Mouse (Mus musculus) myocyte (in vitro differentiated cells): ENCODE measurements around the gene Tpcn2. TPM values are rescaled to one million over a fixed set of nuclear protein-coding genes. Genes with fewer than 3 reads are reported as not detected.
A peak's percentile ranks its signal among the peaks of the same experiment; 100 is the strongest.

ENCODE experiments used
- H3K27me3 ChIP-seq: one replicate; pipeline ENCODE4 v1.6.1; 2011; ENCODE audit not compliant: control insufficient read depth, insufficient read depth, insufficient read length
- H3K36me3 ChIP-seq: one replicate; pipeline ENCODE4 v1.6.1; 2011; ENCODE audit not compliant: control insufficient read depth, insufficient read depth
- H3K4me2 ChIP-seq: one replicate; pipeline ENCODE4 v1.6.1; 2011; ENCODE audit warnings: low read depth, control low read depth
- H3K4me3 ChIP-seq: one replicate; pipeline ENCODE4 v1.5.1; 2011; ENCODE audit warnings: mild to moderate bottlenecking, control low read depth, moderate library complexity
- H3K79me2 ChIP-seq: one replicate; pipeline ENCODE4 v1.6.1; 2011; ENCODE audit not compliant: control insufficient read depth, insufficient read depth
- H3ac ChIP-seq: one replicate; pipeline ENCODE4 v1.6.1; 2011; ENCODE audit not compliant: control insufficient read depth, insufficient read length
- CEBPB ChIP-seq: IDR thresholded peaks from 2 replicates; pipeline ENCODE4 v1.6.1; 2011; ENCODE audit warnings: mild to moderate bottlenecking, moderate library complexity; ENCODE audit not compliant: poor library complexity, insufficient read depth, severe bottlenecking
- E2F4 ChIP-seq: IDR thresholded peaks from one replicate; pipeline ENCODE4 v1.6.1; 2011; ENCODE audit warnings: mild to moderate bottlenecking, control low read depth, moderate library complexity; ENCODE audit not compliant: insufficient read depth
- MAX ChIP-seq: IDR thresholded peaks from one replicate; pipeline ENCODE4 v1.6.1; 2011; ENCODE audit warnings: low read depth, mild to moderate bottlenecking, control low read depth
- MYOD1 ChIP-seq, 3 experiments: IDR thresholded peaks; one replicate each; pipeline ENCODE4 v1.6.1; 2011; ENCODE audit warnings: control low read depth in 2 of 3, low read depth in 2 of 3, mild to moderate bottlenecking in 2 of 3, moderate library complexity in 1 of 3; ENCODE audit not compliant: insufficient read length in 2 of 3, control insufficient read depth in 1 of 3
- MYOG ChIP-seq, 3 experiments: IDR thresholded peaks; one replicate each; pipeline ENCODE4 v1.6.1; 2011; ENCODE audit warnings: control low read depth in 2 of 3, low read depth in 2 of 3, mild to moderate bottlenecking in 2 of 3; ENCODE audit not compliant: insufficient read length in 2 of 3, control insufficient read depth in 1 of 3, insufficient read depth in 1 of 3
- POLR2A ChIP-seq: IDR thresholded peaks from one replicate; pipeline ENCODE4 v1.6.1; 2011; ENCODE audit warnings: low read depth, mild to moderate bottlenecking, control low read depth, moderate library complexity; ENCODE audit not compliant: insufficient read length
- POLR2AphosphoS2 ChIP-seq: IDR thresholded peaks from one replicate; pipeline ENCODE4 v1.6.1; 2011; ENCODE audit warnings: low read depth, control low read depth; ENCODE audit not compliant: insufficient read length
- REST ChIP-seq: IDR thresholded peaks from one replicate; pipeline ENCODE4 v1.6.1; 2011; ENCODE audit warnings: mild to moderate bottlenecking, control low read depth, moderate library complexity; ENCODE audit not compliant: insufficient read depth, insufficient read length
- SRF ChIP-seq: IDR thresholded peaks from one replicate; pipeline ENCODE4 v1.6.1; 2011; ENCODE audit warnings: low read depth; ENCODE audit not compliant: control insufficient read depth, insufficient read length
- TCF12 ChIP-seq: IDR thresholded peaks from one replicate; pipeline ENCODE4 v1.6.1; 2011; ENCODE audit warnings: mild to moderate bottlenecking, control low read depth; ENCODE audit not compliant: poor library complexity, insufficient read depth, severe bottlenecking
- TCF3 ChIP-seq: IDR thresholded peaks from one replicate; pipeline ENCODE4 v1.6.1; 2011; ENCODE audit warnings: low read depth, control low read depth; ENCODE audit not compliant: insufficient read length
- USF1 ChIP-seq: IDR thresholded peaks from one replicate; pipeline ENCODE4 v1.6.1; 2011; ENCODE audit warnings: low read depth, mild to moderate bottlenecking, control low read depth, moderate library complexity
- polyA plus RNA-seq: library from polyadenylated mRNA; unstranded; fragments of >200 nt; fragmentation: generic; extraction: Trizol; gene quantifications from one replicate; pipeline ENCODE4 v1.2.1, GENCODE M21; 2012; ENCODE audit warnings: missing spikeins

Gene Tpcn2
- polyA plus RNA-seq, 1 experiment, result 4.4 TPM

DNA sequence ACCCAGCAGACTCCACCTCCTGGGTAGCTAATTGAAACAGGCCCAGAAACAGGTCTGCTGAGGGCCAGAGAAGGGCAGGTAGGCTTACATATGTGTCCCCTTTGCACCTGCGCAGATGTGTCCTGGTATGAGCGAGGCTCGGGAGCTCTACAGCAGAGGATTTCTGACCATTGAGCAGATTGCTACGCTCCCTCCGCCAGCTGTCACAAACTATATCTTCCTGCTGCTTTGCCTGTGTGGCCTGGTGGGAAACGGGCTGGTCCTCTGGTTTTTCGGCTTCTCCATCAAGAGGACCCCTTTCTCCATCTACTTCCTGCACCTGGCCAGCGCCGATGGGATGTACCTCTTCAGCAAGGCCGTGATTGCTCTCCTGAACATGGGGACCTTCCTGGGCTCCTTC lies 23.8 kb upstream of the Tpcn2 start:
- H3K36me3 ChIP-seq, result no peaks in the 10 kb centered on the region
- H3ac ChIP-seq, result no peak overlapping the region
- H3K27me3 ChIP-seq, result no peaks in the 10 kb centered on the region
- TF ChIP-seq REST, result no peak
- no peak for TF ChIP-seq MYOG (IDR thresholded peaks at IDR 0.05; ENCODE audit: control insufficient read depth in 1 of 3, insufficient read depth in 1 of 3, insufficient read length in 2 of 3, low read depth in 2 of 3)
- no peak for TF ChIP-seq MYOD1 (IDR thresholded peaks at IDR 0.05; ENCODE audit: control insufficient read depth in 1 of 3, insufficient read length in 2 of 3, low read depth in 2 of 3)
- TF ChIP-seq MAX, result no peak
- TF ChIP-seq TCF12, result no peak
- no peak for TF ChIP-seq TCF3
- TF ChIP-seq USF1, result no peak
- TF ChIP-seq POLR2A, result no peak
- no peaks in the 10 kb centered on the region for H3K79me2 ChIP-seq
- no peak overlapping the region for H3K4me3 ChIP-seq
- no peak overlapping the region for H3K4me2 ChIP-seq

GRCm38 (mm10) chr7:145304153-145304552 lies 20.3 kb upstream of the Tpcn2 start:
- no peaks in the 10 kb centered on the region for H3K36me3 ChIP-seq
- no peak overlapping the region for H3K4me2 ChIP-seq
- TF ChIP-seq TCF3 (no peak), TCF12 (no peak)
- no peak overlapping the region for H3K4me3 ChIP-seq
- no peaks in the 10 kb centered on the region for H3K27me3 ChIP-seq
- no peaks in the 10 kb centered on the region for H3K79me2 ChIP-seq
- no peak overlapping the region for H3ac ChIP-seq

DNA sequence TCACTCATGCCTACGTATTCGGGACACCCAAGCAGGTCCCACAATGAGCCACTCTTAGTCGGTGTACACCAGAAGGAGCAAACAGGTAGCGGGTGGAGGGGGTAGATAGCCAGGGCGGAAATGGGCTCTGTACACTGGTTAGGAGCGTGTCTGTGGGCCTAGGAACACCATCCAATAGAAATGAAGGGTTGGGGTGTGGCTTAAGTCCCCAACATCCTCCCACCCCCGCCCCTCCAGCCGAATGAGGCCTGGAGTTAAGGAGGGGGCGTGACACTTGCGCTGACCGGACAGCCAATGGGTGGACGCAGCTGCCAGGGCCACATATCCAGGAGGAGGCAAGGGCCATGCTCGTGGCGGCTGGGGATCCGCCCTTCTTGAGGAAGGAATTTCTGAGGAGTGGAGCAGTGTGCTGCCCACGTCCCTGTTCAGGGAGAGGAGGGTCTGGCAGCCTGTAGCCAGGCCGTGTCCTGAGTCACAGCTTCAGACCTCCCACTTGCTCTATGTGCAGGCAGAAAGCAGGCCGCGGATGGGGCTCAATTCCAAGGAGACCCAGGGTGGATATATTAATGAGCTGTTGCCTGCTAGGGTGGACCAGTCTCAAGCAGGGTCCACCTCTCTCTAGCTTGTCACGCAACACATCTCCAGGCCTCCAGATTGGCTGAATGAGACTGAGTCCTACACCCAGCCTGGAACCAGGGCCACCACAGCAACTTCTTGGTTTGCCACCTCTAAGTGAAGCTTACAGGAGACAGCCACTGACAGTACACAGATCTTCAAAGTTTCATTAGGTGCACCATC lies 18.9 kb upstream of the Tpcn2 start:
- H3K4me2 ChIP-seq, result peak overlapping the region; percentile 65
- H3K36me3 ChIP-seq, result no peaks in the 10 kb centered on the region
- H3K27me3 ChIP-seq, result no peaks in the 10 kb centered on the region
- no peak overlapping the region for H3K4me3 ChIP-seq
- H3K79me2 ChIP-seq, result no peaks in the 10 kb centered on the region
- TF ChIP-seq MYOD1 (IDR thresholded peaks at IDR 0.05; ENCODE audit: control insufficient read depth in 1 of 3, insufficient read length in 2 of 3, low read depth in 2 of 3) (peak in 2 of 3 experiments; percentile 28 to 77), USF1 (no peak), POLR2A (peak; percentile 55), E2F4 (no peak), MYOG (IDR thresholded peaks at IDR 0.05; ENCODE audit: control insufficient read depth in 1 of 3, insufficient read depth in 1 of 3, insufficient read length in 2 of 3, low read depth in 2 of 3) (peak in 1 of 3 experiments; percentile 44), SRF (no peak), TCF12 (no peak), POLR2AphosphoS2 (peak; percentile 63), MAX (no peak), CEBPB (no peak), REST (no peak), TCF3 (no peak)
- no peak overlapping the region for H3ac ChIP-seq

- no peaks in the 10 kb centered on the region for H3K36me3 ChIP-seq
- no peak overlapping the region for H3ac ChIP-seq
- H3K27me3 ChIP-seq, result no peaks in the 10 kb centered on the region
- H3K4me2 ChIP-seq, result peak overlapping the region; percentile 38
- TF ChIP-seq POLR2AphosphoS2, result no peak
- TF ChIP-seq MYOD1 (IDR thresholded peaks at IDR 0.05; ENCODE audit: control insufficient read depth in 1 of 3, insufficient read length in 2 of 3, low read depth in 2 of 3), result peak in 1 of 3 experiments; percentile 35
- no peaks in the 10 kb centered on the region for H3K79me2 ChIP-seq
- no peak overlapping the region for H3K4me3 ChIP-seq
These were observed 17.7 kb upstream of the Tpcn2 start for GRCm38 (mm10) chr7:145301341-145302005.

GRCm38 (mm10) chr7:145301008-145301340 lies 17.2 kb upstream of the Tpcn2 start:
- no peak overlapping the region for H3ac ChIP-seq
- peak overlapping the region; percentile 38 for H3K4me2 ChIP-seq
- H3K36me3 ChIP-seq, result no peaks in the 10 kb centered on the region
- TF ChIP-seq USF1 (no peak), POLR2AphosphoS2 (no peak), REST (no peak), TCF3 (no peak), TCF12 (no peak), CEBPB (no peak), MYOG (IDR thresholded peaks at IDR 0.05; ENCODE audit: control insufficient read depth in 1 of 3, insufficient read depth in 1 of 3, insufficient read length in 2 of 3, low read depth in 2 of 3) (no peak), MYOD1 (IDR thresholded peaks at IDR 0.05; ENCODE audit: control insufficient read depth in 1 of 3, insufficient read length in 2 of 3, low read depth in 2 of 3) (no peak), POLR2A (no peak), SRF (no peak), MAX (no peak), E2F4 (no peak)
- no peaks in the 10 kb centered on the region for H3K79me2 ChIP-seq
- H3K27me3 ChIP-seq, result no peaks in the 10 kb centered on the region
- H3K4me3 ChIP-seq, result no peak overlapping the region
